Mouse (Mus musculus) thymus, adult 2 months (tissue): Measurements from ENCODE around the gene Prrg4. TPM values are rescaled to one million over a fixed set of nuclear protein-coding genes. Genes with fewer than 3 reads are reported as not detected.
"Not testable (repeated sequence)": the region's sequence is repeated elsewhere in the genome, so short reads cannot be mapped to it uniquely, and the experiment has no call there.

Experiments
- DNase-seq: peaks from one replicate; pipeline ENCODE4 v3.0.0; 2021
- H3K27ac ChIP-seq: fragments of 200-500 bp; 2 replicates; pipeline ENCODE4 v1.5.1; 2012; ENCODE audit warnings: low read length, control low read depth; ENCODE audit not compliant: control insufficient read depth, insufficient read depth
- H3K27me3 ChIP-seq: fragments of 200-500 bp; 2 replicates; pipeline ENCODE4 v1.6.1; 2012; ENCODE audit warnings: mild to moderate bottlenecking, low read length, moderate library complexity, mixed read lengths; ENCODE audit not compliant: control insufficient read depth, insufficient read depth
- H3K36me3 ChIP-seq: fragments of 200-500 bp; 2 replicates; pipeline ENCODE4 v1.6.1; 2012; ENCODE audit warnings: mild to moderate bottlenecking, low read length, moderate library complexity; ENCODE audit not compliant: control insufficient read depth, insufficient read depth
- H3K4me1 ChIP-seq: fragments of 200-500 bp; replicated peaks from 2 replicates; pipeline ENCODE4 v1.6.1; 2012; ENCODE audit warnings: low read length; ENCODE audit not compliant: control insufficient read depth, insufficient read depth
- H3K4me3 ChIP-seq: fragments of 200-500 bp; 2 replicates; pipeline ENCODE4 v1.5.1; 2012; ENCODE audit warnings: mild to moderate bottlenecking, low read length, control low read depth, moderate library complexity; ENCODE audit not compliant: control insufficient read depth, insufficient read depth
- CTCF ChIP-seq: fragments of 200-500 bp; IDR thresholded peaks from 2 replicates; pipeline ENCODE4 v1.5.1; 2012; ENCODE audit warnings: mild to moderate bottlenecking, control low read depth, low read length, moderate library complexity, borderline replicate concordance; ENCODE audit not compliant: control insufficient read depth, poor library complexity, insufficient read depth; ENCODE audit errors: extremely low read depth
- POLR2A ChIP-seq: fragments of 200-500 bp; IDR thresholded peaks from 2 replicates; pipeline ENCODE4 v1.6.1; 2012; ENCODE audit warnings: mild to moderate bottlenecking, low read length, control low read depth, moderate library complexity; ENCODE audit not compliant: control insufficient read depth, poor library complexity, insufficient read depth; ENCODE audit errors: extremely low read depth
- WGBS: fragments of 180-500 bp; shearing (Covaris S2); methylation state at CpG from one replicate; pipeline ENCODE4 v1.1.7; 2018; 5-methylcytosine and 5-hydroxymethylcytosine counted together
- polyA plus RNA-seq: library from polyadenylated mRNA; depleted of rRNA; stranded (reverse); fragments of >200 nt; gene quantifications from 2 replicates; pipeline ENCODE4 v1.2.3, GENCODE M21; 2012

The Prrg4 gene
- polyA plus RNA-seq, 1 experiment: 2.4 TPM

DNA sequence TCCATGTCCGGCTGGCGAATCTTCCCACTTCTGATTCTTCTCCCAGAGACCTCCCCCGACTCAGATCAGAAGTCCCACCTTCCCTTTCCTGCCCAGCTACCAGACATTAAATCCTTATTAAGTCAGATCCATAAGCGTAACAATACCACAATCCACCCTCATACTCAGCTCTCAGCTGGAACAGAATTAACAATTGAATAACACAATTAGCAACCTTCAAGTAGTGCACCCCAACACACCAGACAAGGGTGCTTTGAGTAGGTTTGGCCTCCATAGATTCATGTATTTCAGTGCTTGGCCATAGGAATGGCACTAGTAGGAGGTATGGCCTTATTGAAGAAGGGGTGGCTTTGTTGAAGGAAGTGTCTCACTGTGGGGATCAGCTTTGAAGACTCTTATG is 23.5 kb downstream of the Prrg4 start:
- WGBS: 97% methylated on average over 4 of the region's 4 CpGs
- H3K36me3 ChIP-seq: no peaks in the 10 kb centered on the region
- TF ChIP-seq CTCF (no peak), POLR2A (no peak)

DNA sequence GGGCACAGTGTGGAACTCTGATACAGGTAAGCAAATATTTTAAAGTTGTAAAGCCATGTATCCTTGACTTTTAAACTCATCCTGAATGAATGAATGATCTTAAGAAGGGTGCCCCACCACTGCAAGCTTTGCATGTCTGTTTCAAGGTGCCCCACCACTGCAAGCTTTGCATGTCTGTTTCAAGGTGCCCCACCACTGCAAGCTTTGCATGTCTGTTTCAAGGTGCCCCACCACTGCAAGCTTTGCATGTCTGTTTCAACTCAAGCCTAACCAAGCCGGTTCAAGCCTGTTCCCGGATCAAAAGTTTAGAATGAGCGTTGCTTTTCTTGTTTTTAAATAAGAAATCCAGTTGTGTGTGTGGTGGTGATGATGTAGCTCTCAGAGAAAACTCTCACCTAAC is 30.9 kb downstream of the Prrg4 start:
- H3K27ac ChIP-seq, DNase-seq, H3K4me1 ChIP-seq, H3K4me3 ChIP-seq, H3K27me3 ChIP-seq, H3K36me3 ChIP-seq: not testable (repeated sequence)
- WGBS: 93% methylated on average over 3 of the region's 3 CpGs

More for the DNA sequence above, 23.5 kb downstream of the Prrg4 start:
- H3K27ac ChIP-seq: no peak overlapping the region
- no peaks in the 10 kb centered on the region for H3K4me1 ChIP-seq
- DNase-seq: no peak
- H3K4me3 ChIP-seq: no peak overlapping the region
- no peaks in the 10 kb centered on the region for H3K27me3 ChIP-seq

DNA sequence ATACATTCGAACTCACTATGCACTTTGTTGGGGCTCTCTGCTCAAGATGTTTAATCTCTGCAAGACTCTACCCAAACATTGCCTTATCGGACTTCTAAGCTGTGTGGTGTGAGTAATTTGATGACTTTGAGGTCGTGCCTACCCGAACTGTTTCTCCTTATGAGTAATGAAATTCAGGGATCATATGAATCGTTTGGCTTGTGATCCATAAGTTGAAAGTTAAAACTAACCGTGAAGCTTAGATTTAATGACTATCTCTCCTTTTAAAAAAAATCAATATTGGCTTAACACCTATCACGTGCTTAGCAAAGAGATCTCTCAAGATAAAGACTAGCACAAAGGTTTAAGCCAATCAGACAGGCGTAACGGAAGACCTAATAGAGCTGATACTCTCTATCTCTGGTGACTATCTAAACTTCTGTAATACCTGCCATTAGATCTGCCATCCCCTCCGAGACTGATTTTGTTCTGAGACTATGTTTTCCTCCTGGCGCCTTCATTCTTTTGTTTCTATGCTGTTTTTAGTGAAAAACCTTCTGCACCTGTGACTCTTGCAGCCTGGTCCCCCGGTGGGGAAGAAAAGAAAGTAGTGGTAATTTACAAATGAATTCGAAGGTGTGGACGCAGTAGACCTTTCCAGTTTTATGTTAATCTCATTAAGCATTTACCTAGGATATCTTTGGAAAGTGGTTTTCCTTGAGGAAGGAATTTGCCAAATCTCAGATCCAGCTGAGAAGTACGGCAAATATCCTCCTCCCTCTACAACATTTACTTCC is 31.9 kb downstream of the Prrg4 start:
- H3K27me3 ChIP-seq: no peaks in the 10 kb centered on the region
- H3K27ac ChIP-seq: no peak overlapping the region
- no peak overlapping the region for H3K4me3 ChIP-seq
- H3K4me1 ChIP-seq: peaks cover 4% of the 10 kb centered on the region; the same call in 1 of the 2 replicates
- TF ChIP-seq CTCF: no peak
- TF ChIP-seq POLR2A: no peak
- WGBS: 4% methylated on average over 15 of the region's 15 CpGs
- no peaks in the 10 kb centered on the region for H3K36me3 ChIP-seq
- no peak for DNase-seq

DNA sequence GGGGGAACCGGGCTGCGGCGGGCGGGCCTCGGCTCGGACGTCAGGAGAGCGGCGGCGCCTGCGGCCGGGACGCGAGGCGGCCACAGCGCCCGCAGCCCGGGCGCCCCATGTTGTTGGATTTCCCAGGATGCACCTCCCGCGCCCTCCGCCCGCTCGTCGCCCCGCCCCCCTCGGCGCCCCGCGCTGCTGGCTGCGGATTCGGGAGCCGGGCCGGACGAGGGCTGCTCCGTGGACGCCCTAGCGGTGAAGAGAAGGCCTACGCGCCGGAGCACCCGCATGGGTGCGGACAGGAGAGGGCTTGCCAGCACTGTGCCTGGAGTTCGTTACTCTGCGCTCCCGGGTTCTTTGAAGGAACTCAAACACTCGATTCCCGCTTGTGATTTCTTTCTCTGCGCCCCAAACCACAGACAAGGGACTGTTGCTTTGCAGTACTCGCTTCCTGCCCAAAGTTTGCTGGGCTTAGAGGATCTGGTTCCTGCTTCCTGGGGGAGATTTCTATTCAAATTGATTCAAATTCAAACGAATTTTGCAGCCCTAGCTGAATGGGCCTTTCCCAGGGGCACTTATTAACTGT is 32.7 kb downstream of the Prrg4 start:
- TF ChIP-seq POLR2A: 0 out of 2 replicates have a peak, but pooled peaks have one; percentile 37
- TF ChIP-seq CTCF: peak; percentile 83
- under 1% methylated on average over 39 of the region's 51 CpGs for WGBS
- Histone ChIP-seq H3K4me3 (peak overlapping the region; percentile 65), H3K27ac (no peak overlapping the region; the same call in 1 of the 2 replicates), H3K27me3 (no peaks in the 10 kb centered on the region), H3K36me3 (no peaks in the 10 kb centered on the region), H3K4me1 (peaks cover 4% of the 10 kb centered on the region; the same call in 1 of the 2 replicates)
- peak; percentile 83 for DNase-seq

DNA sequence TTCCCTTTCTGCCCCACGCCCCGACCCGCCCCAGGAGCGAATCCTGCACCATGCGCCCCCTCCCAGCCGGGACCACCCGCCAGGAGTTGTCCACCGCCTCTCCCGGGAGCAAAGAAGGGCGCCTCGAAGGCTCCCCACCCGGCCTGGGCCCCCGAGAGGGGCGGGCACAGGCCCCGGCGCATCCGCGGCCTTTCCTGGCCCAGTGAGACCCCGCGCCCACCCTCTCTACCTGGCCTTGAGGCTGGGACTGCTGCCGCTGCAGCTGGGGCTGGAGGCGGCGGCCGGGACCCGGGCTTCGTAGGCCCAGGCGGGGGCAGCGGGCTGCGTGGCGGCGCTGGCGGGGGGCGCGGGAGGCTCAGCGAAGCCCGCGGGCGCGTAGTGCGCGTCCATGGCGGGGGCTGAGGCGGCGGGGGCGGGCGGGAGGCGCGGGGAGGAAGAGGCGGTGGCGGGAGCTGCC is 33.3 kb downstream of the Prrg4 start, which contains the start of gene Qser1:
Qser1 (minus strand) TSS at position 390 of the 457 bp plus-strand sequence.
- H3K4me1 ChIP-seq: peaks cover 4% of the 10 kb centered on the region; the same call in 1 of the 2 replicates
- H3K27me3 ChIP-seq: no peaks in the 10 kb centered on the region
- H3K4me3 ChIP-seq: peak within 1 kb of the TSS; percentile 73
- no peak for DNase-seq
- no peaks in the 10 kb centered on the region for H3K36me3 ChIP-seq
- peak within 1 kb of the TSS; percentile 54; the same call in 1 of the 2 replicates for H3K27ac ChIP-seq
- no peak for TF ChIP-seq CTCF
- no peak for TF ChIP-seq POLR2A
- under 1% methylated on average over 48 of the region's 50 CpGs for WGBS

DNA sequence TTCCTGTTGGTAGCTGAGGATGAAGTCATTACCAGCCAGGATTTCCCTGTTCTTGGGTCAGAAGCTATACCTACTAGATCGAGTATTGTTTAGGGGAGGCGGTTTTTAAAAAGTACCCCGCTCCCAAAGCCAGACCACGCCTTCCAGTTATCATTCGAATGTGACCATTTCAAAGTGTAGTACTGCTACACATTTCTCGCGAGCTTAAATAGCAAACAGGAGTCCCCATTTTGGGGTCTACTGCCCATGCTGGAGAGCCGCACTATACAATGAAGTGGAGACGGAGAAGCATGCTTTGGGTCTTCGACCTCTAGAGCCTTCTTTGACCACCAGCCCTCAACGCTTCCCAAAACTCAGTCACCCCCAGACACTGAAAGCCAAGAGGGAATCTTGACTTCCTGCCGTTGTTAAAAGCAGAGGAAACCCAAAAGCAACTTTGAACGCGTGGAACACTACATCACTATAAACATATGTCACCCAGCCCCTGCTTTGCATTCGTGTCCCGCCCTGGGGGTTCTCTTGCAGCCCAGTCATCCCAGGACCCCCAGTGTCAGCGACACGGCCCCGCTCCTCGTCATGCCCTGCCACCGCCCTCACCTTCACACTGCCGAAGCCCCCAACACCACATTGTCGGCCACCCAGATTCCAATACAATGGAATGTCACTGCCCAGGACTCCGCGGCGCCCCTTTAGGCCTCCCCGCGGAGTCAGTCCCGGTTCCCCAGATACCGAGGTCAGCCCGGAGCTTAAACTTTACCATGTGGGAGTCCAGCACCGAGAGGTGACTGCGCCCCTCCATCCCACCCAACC is 33.9 kb downstream of the Prrg4 start:
- Histone ChIP-seq H3K4me3 (peak overlapping the region; percentile 73), H3K4me1 (peaks cover 4% of the 10 kb centered on the region; the same call in 1 of the 2 replicates), H3K36me3 (no peaks in the 10 kb centered on the region), H3K27me3 (no peaks in the 10 kb centered on the region), H3K27ac (peak overlapping the region; percentile 54; the same call in 1 of the 2 replicates)
- WGBS: 1% methylated on average over 33 of the region's 33 CpGs
- TF ChIP-seq POLR2A: no peak
- TF ChIP-seq CTCF: no peak
- peak; percentile 46 for DNase-seq
